Mouse (Mus musculus) brain, adult 10 weeks (tissue): Measurements from ENCODE around the gene Gm10639. TPM values are rescaled to one million over a fixed set of nuclear protein-coding genes. Genes with fewer than 3 reads are reported as not detected.

Experiments
- polyA plus RNA-seq: library from polyadenylated mRNA; stranded (reverse); fragments of 350-450 nt; fragmentation: Illumina TruSeq; extraction: RNeasy Lipid Tissue Mini Kit (QIAGEN cat#74804); gene quantifications from one replicate; pipeline ENCODE4 v1.2.3, GENCODE M21; 2015; ENCODE audit warnings: low read depth, low replicate concordance

Gm10639 gene
- not detected for polyA plus RNA-seq

GRCm38 (mm10) chr9:78289723-78290122 lies at the start of gene Gm10639:
Gm10639 (plus strand) TSS chr9:78289923.

DNA sequence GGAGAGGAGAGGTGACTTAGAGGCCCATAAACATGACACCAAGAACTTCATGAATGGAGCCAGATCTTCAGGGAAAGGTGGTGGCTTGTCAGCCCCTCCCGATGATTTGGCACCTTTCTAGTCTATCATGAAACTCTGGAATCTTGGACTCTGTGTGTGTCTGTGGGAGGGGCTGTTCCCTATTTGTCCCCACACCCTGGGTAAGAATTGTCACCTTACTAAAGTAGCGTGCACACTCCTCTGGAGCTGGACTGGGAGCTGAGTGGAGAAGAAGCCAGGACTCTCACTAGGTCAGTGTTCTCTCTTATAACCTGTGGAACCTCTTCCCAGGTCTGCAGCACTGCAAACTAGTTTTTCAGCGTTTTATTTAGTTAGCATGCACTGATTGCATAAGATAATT lies 32.8 kb upstream of the Gm10639 start, which contains the start of gene Gm3776:
Gene Gm3776 (plus strand): TSS at position 216 of the 400 bp plus-strand sequence.

DNA sequence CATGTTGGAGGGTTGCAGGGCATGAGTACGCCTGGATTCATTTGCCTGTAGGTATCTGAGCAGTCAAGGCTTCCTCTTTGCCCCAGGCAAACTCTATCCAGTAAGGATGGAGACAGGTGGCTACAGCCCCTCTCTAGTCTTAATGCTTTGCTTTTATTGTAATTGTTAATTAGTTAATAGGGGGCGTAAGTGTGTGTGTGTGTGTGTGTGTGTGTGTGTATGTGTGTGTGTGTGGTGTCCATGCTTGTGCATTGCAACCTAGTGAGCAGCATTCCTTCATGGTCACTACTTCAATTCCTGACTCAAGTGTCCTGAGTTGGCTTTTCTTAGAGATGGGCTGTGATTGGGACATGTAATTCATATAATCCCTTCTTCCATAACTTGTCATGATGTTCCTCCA lies 25.0 kb downstream of the Gm10639 start, which contains the start of gene Omt2a:
Gene Omt2a (minus strand): TSS at position 101 of the 400 bp plus-strand sequence.

GRCm38 (mm10) chr9:78327289-78327688 lies 37.6 kb downstream of the Gm10639 start, which contains the start of gene Omt2b:
Omt2b (plus strand) TSS chr9:78327589.

Other genes starting within 250 kb of the Gm10639 start
- not detected for gene Gcm1, start 238.0 kb upstream of the Gm10639 start, polyA plus RNA-seq
- 167 TPM for gene Fbxo9, start 180.9 kb upstream of the Gm10639 start, polyA plus RNA-seq
- gene Ick, start 180.7 kb upstream of the Gm10639 start, polyA plus RNA-seq = 15.1 TPM
- gene Gsta4, start 107.1 kb upstream of the Gm10639 start, polyA plus RNA-seq = 97.6 TPM
- not detected for gene Gsta1, start 59.3 kb upstream of the Gm10639 start, polyA plus RNA-seq
- not detected for gene Gm3776, start 32.8 kb upstream of the Gm10639 start, polyA plus RNA-seq
- not detected for gene Omt2a, start 24.9 kb downstream of the Gm10639 start, polyA plus RNA-seq
- not detected for gene Omt2b, start 37.7 kb downstream of the Gm10639 start, polyA plus RNA-seq
- gene Gsta2, start 65.9 kb downstream of the Gm10639 start, polyA plus RNA-seq = 0.58 TPM
- not detected for gene Dppa5a, start 78.3 kb downstream of the Gm10639 start, polyA plus RNA-seq
- gene Ooep, start 88.8 kb downstream of the Gm10639 start, polyA plus RNA-seq = not detected
- 0.33 TPM for gene Ddx43, start 105.9 kb downstream of the Gm10639 start, polyA plus RNA-seq
- 0.58 TPM for gene Cgas, start 153.3 kb downstream of the Gm10639 start, polyA plus RNA-seq
- 23.0 TPM for gene Mto1, start 158.3 kb downstream of the Gm10639 start, polyA plus RNA-seq
- not detected for gene Gm17324, start 158.9 kb downstream of the Gm10639 start, polyA plus RNA-seq
- gene Eef1a1, start 199.2 kb downstream of the Gm10639 start, polyA plus RNA-seq = 4,158 TPM